Mouse (Mus musculus) lung, adult 18-20 months (tissue): ENCODE results near the gene Slc12a1.

ENCODE experiments used
- DNase-seq, 2 experiments: peaks; one replicate each; pipeline ENCODE4 v3.0.0; 2022; ENCODE audit warnings: mixed read lengths in 2 of 2

Gene Slc12a1

DNA sequence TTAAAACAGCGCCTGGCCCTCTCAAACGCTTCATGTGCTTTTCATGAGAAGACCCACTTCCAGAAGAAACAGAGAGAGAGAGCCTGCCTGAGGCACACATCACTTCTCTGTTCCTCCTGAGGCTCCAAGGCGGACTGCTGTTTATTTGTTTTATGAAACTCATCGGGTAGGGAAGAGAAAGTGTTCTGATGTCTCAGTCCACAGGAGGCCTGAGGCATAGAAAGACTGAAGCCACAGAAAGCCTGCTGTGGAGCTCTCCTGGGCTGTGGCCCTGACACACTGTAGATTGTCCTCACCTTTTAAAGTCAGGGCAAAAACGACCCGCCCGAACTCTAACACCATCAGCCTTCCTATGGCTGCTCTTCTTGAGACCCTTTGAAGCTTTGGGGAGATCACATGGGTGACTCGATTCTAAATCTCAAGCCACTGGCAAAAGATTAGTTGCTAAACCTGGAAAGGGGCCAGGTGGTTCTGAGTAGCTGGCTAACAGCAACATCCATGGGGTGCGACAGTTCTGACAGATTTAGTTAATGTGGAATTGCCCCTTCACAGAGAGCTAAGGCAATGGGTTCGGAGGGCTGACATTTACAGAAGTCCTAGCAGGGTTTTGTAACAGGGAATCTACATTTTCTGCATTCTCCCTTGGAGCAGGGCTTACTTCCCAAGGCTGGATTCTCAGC, 59.7 kb downstream of the Slc12a1 start:
- no peak for DNase-seq

DNA sequence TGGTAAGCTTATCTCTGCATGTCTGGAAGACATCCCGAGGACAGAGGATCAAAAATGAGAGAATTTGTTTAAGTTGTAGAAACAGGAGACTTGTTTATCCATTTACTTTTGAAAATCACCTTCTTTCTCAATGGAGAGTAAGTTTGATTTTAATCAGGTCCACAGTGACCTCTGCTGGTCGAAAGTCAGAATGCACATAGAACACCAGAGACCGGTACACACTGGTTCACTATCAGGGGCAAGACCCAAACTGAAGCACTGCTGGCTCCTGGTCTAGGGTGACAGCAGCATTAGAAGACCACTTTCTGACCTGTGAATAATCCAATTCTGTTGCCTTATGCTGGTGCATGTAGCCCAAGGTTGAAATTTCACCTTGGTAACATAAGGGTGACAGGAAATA, 62.3 kb downstream of the Slc12a1 start:
- peak; percentile 23 to 49 for DNase-seq

DNA sequence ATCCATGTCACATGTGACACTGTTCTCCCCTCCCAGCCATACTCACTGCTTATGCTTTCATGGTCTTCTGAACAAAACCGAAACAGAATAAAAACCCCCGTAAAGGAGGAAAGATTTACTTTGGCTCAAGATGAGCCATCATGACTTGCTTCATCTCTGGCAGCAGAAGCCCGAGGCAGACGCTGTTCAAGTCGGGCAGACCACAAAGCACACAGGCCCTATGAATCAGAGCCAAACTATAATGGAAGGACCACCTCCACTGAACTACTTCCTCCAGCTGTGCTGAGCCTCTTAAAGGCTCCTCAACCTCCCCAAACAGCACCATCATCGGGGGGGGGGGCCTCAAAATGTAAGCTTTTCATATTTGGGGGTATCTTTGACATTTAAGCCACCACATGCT, 65.0 kb downstream of the Slc12a1 start:
- no peak for DNase-seq

DNA sequence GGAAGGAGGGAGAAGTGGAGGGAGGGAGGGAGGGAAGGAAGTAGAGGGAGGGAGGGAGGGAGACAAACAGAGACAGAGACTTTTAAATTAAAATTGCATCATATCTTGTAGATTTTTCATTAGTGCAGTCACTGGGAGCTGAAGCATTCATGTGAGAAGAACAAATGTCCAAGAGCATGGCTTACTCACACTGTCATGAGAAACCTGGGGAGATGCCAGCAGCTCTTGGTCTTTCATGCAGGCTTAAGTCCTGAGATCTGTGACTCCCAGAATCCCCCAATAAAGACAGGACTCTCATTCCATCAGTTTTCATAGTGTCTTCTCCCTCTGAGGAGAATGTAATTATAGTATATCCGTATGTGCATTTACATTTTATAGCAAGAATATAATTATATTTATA, 66.3 kb downstream of the Slc12a1 start:
- DNase-seq: no peak

DNA sequence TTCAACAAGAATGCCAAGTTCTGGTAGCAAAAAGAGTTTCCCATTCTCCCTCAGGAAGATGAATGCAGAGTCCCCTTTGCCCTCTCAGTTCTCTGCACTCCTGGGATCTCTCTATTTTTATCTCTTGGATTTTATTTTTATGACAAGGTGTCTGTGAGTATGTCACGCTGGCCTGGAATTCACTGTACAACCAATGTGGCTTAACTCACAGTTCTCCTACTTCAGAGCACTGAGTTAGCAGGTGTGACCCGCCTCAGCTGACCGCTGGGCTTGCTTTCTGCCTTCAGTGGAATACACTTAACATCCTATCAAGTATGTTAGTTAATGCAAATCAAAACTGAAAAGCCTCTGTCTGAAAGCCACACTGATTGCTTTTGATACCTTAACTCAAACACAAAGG, 67.0 kb downstream of the Slc12a1 start:
- DNase-seq: no peak

DNA sequence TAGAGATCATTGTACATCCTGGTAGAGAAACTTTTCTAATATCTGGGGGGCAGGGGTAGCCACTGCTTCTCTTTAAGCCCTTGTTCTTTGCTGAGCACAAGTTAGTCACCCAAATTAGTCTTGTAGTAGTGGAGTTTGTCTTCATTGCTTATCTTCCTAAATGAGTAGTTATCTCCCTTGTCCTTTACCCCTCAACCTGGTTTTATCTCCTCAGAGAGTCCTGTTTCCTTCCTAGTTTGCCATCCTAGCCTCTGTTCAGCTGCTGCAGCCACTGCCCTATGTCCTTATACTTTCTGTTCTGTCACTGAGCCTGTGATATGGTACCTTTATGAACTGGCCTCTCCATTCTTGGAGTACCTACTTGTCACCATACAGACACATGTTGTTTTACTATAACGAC, 69.4 kb downstream of the Slc12a1 start:
- no peak for DNase-seq

DNA sequence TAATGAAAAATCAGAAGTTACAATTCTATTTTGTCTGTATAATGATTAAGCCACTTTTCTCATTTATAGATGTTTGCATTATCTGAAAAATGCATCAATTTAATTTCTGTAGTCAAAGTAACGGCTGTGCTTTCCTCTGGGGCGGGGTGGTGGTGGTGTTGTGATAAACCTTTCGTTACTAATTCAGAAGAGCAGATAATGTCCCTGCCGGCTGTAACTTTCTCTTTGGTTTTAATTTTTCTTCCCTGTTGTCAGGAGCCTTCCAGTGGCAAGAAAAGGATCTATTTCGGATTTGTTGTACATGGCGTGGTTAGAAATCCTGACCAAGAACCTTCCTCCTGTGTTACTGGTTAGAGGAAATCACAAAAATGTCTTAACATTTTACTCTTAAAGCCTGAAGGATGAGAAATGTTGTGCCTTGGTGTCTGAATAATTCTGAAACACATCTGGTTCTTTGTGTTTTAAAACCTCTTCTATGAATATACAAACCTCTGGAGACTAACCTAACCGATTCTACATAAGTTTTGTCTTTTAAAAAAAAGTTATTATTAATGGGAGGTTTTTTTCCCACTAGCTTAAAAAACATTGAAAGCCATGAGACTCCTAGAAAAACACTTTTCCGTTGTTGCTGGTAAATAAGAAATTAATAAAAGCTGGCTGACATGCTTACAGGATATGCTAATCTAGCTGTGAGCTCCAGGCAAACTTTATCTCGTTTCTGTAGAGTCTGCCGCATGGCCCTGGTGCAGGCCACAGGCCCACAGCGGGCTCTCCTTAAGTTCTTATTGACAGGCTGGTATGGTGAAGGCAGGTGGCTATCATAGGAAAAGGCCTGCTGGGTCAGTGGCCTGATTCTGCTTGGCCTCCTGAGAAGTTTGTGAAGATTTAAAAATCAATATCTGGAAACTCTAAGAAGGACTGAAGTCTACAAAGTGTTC, 76.4 kb downstream of the Slc12a1 start:
- DNase-seq: no peak

DNA sequence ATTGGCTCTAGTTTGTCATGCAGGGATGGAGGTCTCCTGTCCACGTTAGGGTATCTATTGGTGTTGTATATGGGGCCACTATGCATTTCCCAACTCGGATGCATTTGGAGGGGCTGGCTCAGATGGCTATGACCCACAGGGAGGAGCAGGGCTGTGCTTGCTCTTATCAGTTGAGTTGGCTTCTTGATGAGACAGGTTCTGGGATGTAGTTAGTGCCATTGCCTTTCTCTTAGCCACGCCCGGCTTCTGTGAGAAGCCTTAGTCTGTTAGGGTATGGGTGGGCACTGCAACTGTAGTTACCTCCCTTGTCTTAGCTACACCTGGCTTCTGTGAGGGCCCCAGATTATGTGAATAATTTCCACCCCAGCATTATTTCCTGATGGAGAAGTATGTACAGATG, 79.9 kb downstream of the Slc12a1 start:
- no peak for DNase-seq

DNA sequence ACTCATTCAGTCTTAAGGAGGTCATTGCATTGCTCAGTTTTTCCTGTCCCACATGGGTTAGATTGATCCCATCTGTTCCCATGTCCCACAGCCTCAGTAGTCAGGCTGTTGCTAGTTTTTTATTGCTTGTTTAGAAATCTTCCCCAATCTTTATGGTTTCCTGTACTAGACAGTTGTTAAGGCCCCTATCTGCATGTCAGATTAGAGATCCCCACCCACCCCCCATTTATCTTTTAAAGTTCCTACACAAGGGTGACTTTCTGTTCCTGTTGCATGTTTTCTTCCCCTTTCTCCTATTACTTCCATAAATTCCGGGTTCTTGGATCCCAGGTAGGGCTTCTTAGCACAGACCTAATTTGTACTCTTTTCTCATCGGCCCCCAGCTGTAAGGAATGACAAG, 81.2 kb downstream of the Slc12a1 start:
- DNase-seq: no peak

DNA sequence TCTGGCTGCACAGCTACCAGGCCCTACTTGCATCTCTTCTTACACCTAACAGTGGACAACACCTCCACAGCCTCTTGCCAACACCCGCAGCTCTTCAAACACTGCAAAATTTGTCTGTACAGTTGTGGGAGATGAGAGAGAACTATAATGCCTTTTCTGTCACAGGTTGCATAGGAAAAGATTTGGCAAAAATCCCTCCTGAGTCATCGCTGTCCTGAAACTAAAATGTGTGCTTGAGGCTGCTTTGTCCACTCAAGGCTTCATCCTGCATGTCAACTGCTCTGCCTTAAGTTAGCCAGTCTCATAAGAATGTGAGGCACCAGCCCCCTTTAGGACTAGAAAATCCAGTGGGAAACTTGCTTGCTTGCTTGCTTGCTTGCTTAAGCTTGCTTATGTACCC, 81.7 kb downstream of the Slc12a1 start:
- no peak for DNase-seq

DNA sequence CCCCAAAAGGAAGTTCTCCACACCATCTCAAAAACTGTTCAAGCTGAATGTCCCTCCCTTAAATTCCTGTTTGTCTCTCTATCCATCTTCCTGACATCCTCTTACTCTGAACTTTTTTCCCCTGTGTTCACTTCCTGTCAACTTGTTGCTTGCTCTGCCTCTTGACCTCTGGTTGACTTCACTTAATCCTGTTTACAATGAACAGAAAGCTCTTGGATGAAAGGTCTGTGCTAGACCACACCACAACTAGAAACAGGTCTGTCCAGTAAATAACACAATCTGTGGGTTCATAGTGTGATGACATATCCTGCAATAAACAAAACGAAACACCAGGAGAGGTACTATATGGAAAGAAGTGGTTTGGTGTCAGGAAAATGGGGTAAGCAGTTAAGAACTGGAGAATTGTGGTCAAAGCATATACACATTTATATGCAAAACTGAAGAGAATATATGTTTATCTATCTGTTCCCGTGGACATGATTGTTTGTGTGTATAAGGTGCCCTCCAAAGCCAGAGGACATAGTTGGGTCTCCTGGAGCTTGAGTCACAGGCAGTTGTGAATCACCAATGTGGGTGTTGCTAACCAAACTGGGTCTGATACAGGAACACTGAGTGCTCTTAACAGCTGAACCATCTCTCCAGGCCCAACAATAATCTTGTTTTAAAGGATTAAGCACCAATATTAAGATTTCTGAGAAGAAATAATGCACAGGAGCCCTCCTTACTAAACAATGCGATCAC, 93.4 kb downstream of the Slc12a1 start:
- no peak for DNase-seq

DNA sequence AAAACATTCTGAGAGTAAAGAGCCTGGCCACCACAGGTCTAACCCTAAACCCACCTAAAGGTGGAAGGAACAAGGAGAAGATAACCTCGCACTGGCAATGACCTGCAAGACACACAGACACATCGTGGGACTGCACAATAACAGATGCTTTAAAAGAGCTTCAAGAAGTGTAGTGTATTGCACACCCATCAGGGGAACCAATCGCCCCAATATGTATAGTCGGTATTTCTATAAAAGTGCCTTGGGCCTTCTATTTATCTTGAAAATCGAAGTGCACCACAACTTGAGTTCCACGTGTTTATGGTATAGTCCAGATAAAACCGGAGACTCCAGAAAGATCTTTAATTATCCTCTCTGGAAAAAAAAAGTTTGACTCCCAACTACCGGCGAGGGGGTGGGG, 94.4 kb downstream of the Slc12a1 start:
- DNase-seq: no peak

DNA sequence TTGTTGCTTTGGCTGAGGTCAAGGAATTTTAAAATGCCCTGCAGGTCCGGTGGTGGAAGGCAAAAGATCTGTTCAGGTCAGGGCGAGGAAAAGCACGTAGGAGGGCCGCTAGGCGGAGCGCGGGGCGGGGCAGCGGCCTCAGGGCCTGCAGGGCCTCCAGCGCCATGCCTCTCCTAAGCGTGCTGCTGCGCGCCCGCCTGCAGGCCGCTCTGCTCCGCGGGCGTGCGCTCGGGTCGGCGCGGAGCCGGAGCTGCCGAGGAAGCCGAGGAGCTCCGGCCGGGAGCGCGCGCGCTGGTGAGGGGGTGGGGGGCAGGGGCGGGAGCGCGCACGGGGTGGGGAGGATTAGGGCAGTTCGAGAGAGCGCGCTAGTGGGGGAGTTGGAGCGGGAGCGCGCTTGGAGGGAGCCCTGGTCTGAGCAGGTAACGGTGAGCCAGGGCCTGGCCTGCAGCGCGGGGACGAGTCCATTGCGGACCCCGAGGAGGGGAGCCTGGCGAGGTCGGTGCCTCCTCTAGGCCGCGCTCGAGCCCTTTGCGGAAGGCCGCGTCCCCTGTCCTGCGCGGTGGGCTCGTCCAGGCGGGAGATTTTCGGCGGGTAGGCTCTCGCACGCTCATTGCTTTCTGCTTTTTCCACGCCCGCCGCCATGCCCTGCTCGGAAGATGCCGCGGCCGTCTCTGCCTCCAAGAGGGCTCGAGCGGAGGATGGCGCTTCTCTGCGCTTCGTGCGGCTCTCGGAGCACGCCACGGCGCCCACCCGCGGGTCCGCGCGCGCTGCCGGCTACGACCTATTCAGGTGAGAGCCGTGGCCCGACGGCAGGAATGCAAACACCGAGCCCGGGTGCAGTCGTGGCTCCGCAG, 95.0 kb downstream of the Slc12a1 start, which contains the start of gene Dut:
Dut (plus strand) TSS at position 83 of the 854 bp plus-strand sequence.
- peak; percentile 95 to 96 for DNase-seq

DNA sequence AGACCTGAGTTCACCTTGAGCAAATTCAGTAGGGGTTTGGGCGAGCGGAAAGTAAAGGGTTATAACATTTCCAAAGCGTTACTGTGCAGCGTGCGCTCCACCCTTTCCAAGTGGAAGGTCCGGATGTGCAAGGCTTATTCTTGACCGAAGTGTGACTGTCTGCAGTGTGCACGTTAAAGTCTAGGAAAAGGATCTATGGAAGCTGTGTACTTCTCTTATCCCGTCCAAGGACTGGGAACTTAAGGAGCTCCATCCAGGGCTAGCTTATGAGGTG, 95.6 kb downstream of the Slc12a1 start:
- no peak for DNase-seq

DNA sequence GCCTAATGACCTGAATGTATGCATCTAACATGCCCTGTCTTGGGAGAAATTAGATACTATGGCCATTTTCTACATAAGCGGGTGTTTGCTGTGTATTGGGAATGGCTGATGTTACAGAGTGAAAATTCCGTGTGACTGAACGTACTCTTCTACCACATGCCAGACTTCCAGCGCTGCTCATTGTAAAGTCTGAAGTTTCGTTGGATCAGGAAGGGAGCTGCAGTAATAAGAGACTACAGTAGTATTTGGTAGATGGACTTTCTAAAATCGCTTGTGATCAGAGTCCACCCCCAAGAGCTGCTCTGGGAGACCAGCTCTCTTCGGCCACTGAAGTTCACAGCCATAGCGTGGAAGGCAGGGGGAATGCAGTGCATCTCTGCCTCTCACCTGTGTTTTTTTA, 96.0 kb downstream of the Slc12a1 start:
- no peak for DNase-seq

DNA sequence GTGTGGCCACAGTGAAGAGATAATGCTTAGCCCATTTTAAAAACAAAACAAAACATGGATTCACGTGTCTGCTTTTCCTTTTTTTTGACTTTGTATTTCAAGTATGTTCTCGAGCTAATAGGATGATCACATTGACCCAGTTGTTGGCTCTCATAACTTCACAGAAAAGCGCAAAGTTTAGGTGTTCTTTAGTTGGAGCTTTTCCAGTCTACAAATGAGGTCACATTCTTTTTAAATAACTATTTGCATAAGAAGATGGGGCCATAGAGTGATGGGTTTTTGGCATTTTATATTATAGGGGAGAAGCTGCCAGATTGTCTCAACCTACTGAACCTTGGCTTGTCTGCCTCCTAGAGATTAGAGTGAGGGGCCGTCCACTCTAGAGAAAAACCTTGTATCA, 97.0 kb downstream of the Slc12a1 start:
- no peak for DNase-seq

DNA sequence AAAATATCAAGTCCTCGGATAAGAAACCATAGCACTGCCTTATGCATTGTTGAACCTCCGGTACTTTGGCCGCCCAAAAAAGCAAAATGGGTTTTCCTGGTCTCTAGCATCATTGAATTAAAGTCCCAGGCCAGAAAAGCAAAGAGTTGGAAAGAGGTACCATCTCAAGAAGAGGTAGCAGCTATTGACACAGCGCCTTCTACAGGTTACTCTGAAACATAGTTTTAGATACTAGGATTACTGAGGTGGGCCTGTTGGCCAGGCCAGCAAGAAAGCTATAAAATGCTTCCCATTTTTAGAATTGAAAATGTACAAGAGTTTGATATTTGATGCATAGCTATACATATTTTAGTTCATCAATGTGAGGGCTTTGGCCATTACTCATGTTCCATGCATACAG, 97.6 kb downstream of the Slc12a1 start:
- DNase-seq: no peak

DNA sequence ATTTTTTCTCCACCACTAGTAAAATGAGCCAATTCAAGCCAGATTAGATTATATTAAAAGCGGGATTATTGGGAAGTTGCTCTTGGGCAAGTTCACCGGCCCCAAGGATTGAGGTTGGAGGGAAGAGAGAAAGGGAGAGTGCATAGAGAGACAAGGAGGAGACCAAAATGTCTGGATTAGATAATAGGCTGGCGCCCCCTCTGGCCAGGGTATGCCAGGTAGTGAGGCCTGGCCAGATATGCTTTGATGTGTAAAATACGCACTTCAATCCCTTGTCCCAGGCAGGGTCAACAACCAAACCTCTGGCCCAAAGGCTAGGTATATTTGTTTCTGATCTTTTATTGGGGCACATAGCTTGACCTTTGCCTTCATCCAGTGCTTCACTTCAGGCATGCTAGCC, 99.5 kb downstream of the Slc12a1 start:
- DNase-seq: no peak

DNA sequence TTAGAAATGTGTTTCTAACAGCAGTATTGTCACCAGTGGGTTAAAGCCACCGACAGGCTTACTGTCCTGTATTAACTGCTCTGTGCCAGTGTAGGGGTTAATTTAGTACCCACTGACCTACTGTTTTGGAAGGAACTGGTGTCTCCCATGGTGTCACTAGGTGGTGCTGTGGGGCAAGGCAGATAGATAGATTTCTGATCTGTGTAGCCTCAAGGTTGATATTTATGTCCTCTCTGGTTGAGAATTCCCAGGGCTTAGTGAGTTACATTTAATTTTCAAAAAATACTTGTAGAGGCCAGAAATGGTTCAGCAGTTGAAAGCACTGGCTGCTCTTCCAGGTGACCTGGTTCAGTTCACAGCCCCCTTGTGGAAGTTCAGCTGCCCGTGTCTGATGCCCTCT, 100.0 kb downstream of the Slc12a1 start:
- DNase-seq: peak; percentile 26 to 48

DNA sequence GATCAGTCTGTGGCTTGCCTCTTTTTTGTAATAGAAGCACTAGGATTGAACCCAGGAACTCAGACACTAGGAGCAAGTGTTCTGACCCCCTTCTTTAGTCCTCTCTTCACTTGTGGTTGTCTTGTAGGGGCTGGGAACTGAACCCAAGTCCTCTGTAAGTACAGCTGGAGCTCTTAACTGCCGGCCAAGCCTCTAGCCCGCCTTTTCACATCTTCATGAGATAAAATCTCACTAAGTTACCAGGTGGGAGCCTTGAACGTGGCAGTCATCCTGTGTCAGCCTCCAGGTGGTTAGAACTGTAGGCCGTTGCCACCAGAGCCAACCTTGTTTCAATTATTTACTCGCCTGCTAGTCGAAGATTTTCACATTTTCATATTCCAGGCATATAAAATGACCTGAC, 101.4 kb downstream of the Slc12a1 start:
- no peak for DNase-seq

DNA sequence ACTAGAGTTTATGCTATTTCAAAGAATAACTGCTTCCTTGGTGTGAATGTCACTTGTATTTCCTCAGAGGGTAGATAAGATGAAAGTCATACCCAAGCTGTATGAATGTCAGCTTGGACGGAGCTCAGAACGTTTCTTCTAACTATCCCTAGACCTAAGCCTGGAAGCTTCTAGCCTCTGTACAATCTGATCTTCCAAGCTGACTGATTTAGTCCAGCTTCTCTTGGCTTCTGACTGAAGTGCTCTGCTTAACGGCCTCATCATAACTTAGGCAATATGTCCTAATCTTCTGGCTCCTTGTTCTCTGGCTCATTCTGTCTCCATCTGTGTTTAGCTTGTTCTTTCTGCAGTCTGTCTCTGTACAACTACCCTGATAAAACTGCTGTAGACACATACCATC, 102.3 kb downstream of the Slc12a1 start:
- no peak for DNase-seq

DNA sequence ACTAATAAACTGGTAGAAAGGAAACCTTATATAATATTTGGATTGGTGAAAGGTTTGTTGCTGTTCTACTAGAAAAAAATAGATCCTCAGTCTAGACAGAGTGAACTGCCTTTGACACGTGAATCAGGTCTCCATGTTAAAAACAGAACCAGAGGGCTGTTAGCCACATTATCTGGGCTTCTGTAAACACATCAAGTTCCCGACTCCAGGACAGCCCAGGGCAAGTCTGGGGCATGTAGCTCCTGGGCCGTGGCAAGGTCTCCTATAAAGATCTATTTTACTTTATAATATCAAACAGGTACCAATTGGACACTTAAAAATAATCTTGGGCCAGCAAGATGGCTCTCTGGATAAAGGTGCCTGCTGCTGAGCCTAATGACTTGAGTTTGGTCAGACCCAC, 103.6 kb downstream of the Slc12a1 start:
- no peak for DNase-seq
